Mouse (Mus musculus): ENCODE data around the gene Odf3b.

The Odf3b gene

GRCm38 (mm10) chr15:89339696-89340095 is 39.4 kb downstream of the Odf3b start:
- no peak for DNase-seq (ENCODE audit: low read depth, low spot score)

- no peak for DNase-seq (ENCODE audit: low read depth, low spot score)
Observed at GRCm38 (mm10) chr15:89336422-89336821, 42.7 kb downstream of the Odf3b start.

- DNase-seq (ENCODE audit: low read depth, low spot score) = no peak
Observed at GRCm38 (mm10) chr15:89334774-89335537, 44.1 kb downstream of the Odf3b start.

GRCm38 (mm10) chr15:89334271-89334670 is 44.8 kb downstream of the Odf3b start, which contains the start of gene Miox:
Gene Miox, plus strand, starts transcription at chr15:89334398.
- no peak for DNase-seq (ENCODE audit: low read depth, low spot score)

Measured in CD4-positive, CD25-positive, alpha-beta regulatory T cell, adult 2 months (primary cell).